In genomic region chr9:60528269-60528668, GRCm38 (mm10) we compare ENCODE assay signal across 24 mouse cellular contexts.
"Had no signal": no experiment of that assay in that cellular context is flagged by ENCODE, and none has a peak within 500 bp of the region (broad histone marks: within the 10 kb centered on the region; RNA-seq: fewer than 3 reads in every experiment).

No protein-coding gene starts in this region.

- ATAC-seq: liver, embryonic 12.5 days had no signal

- H3K9ac ChIP-seq: limb, embryonic 13.5 days; liver, embryonic 12.5 days; liver, embryonic 15.5 days; lung, embryonic 15.5 days; neural tube, embryonic 12.5 days; neural tube, embryonic 15.5 days had no signal

- H3K4me1 ChIP-seq: liver, embryonic 12.5 days; liver, embryonic 15.5 days; neural tube, embryonic 15.5 days had no signal

- DNase-seq: kidney, adult 9 months; kidney, postnatal 25 days; layer of hippocampus, adult 9-11 months; liver; lung, adult 18-20 months; lung, postnatal 10 days; lung, postnatal 36 days; midbrain, embryonic 14.5 days; right cerebral cortex, adult 18-20 months; right cerebral cortex, postnatal 14 days; right cerebral cortex, postnatal 4 days; thymus, adult 2 months; thymus, postnatal 14 days had no signal

- H3K36me3 ChIP-seq: limb, embryonic 10.5 days; limb, embryonic 13.5 days; liver, embryonic 12.5 days; liver, embryonic 15.5 days; lung, embryonic 15.5 days; neural tube, embryonic 12.5 days; neural tube, embryonic 15.5 days had no signal

- H3K27ac ChIP-seq: kidney, postnatal 0 days; layer of hippocampus, adult 2 months; limb, embryonic 10.5 days; limb, embryonic 13.5 days; liver, embryonic 12.5 days; liver, embryonic 15.5 days; lung, embryonic 15.5 days; neural tube, embryonic 12.5 days; neural tube, embryonic 15.5 days; stomach, postnatal 0 days had no signal

- H3K27me3 ChIP-seq: limb, embryonic 13.5 days; lung, embryonic 15.5 days; neural tube, embryonic 12.5 days had no signal

- H3K4me2 ChIP-seq: limb, embryonic 13.5 days; liver, embryonic 12.5 days; liver, embryonic 15.5 days; lung, embryonic 15.5 days; midbrain, embryonic 11.5 days; neural tube, embryonic 12.5 days; neural tube, embryonic 15.5 days had no signal

- H3K4me3 ChIP-seq: layer of hippocampus, adult 2 months; limb, embryonic 10.5 days; limb, embryonic 13.5 days; liver, embryonic 12.5 days; liver, embryonic 15.5 days; lung, embryonic 15.5 days; neural tube, embryonic 12.5 days; neural tube, embryonic 15.5 days had no signal

- H3K9me3 ChIP-seq: limb, embryonic 10.5 days; limb, embryonic 13.5 days; liver, embryonic 12.5 days; liver, embryonic 15.5 days; lung, embryonic 15.5 days; neural tube, embryonic 12.5 days; neural tube, embryonic 15.5 days had no signal
